Mouse (Mus musculus) gastrocnemius, adult 2 months (tissue): ENCODE results near the gene Afdn. TPM values are rescaled to one million over a fixed set of nuclear protein-coding genes. Genes with fewer than 3 reads are reported as not detected.
A peak's percentile ranks its signal among the peaks of the same experiment; 100 is the strongest.

Experiments
- DNase-seq: peaks from one replicate; pipeline ENCODE4 v3.0.0; 2022
- H3K27ac ChIP-seq: fragments of 200-600 bp; 2 replicates; pipeline ENCODE4 v1.8.1; 2022; ENCODE audit warnings: mild to moderate bottlenecking
- H3K4me3 ChIP-seq: fragments of 200-600 bp; 2 replicates; pipeline ENCODE4 v1.8.1; 2022; ENCODE audit warnings: mild to moderate bottlenecking, moderate library complexity
- CTCF ChIP-seq: fragments of 200-600 bp; IDR thresholded peaks from 2 replicates; pipeline ENCODE4 v1.8.1; 2022; ENCODE audit warnings: antibody characterized with exemption, mild to moderate bottlenecking, moderate library complexity
- intact Hi-C: fragments of 180-260 bp; cut with DNase I; formaldehyde crosslinking; loops from one replicate; pipeline ENCODE4 v1.15.1; 2025
- total RNA-seq, 2 experiments: library from RNA; stranded (reverse); gene quantifications; 2 replicates each; pipeline ENCODE4 v1.2.3; 2021

Gene Afdn
- total RNA-seq, 2 experiments from 2014 or later, result 33.3 to 45.6 TPM

DNA sequence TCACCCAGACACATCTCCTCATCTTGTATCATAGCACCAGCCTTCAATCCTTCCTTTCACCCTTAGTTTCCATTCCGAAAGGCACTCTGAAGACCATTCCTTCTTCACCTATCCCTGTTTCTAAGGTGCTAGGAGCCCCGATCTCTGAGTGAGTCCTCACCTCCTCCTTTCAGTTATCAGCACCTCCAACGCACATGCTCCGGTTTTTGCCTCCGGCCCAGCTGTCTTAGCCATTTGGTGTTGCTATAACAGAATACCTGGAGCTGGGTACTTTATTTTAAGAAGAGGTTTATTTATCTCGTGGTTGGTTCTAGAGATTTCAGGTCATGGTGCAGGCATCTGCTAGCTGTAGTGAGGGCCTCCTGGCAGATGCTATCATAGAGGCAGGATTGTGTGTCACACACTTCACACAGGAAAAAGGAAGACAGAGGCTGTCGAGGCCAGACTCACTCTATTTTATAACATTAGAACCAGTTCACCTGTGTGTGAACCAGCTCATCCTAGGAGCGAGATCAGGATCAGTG is 33.4 kb upstream of the Afdn start:
- TF ChIP-seq CTCF, result no peak
- intact Hi-C loops, result no loop called here

DNA sequence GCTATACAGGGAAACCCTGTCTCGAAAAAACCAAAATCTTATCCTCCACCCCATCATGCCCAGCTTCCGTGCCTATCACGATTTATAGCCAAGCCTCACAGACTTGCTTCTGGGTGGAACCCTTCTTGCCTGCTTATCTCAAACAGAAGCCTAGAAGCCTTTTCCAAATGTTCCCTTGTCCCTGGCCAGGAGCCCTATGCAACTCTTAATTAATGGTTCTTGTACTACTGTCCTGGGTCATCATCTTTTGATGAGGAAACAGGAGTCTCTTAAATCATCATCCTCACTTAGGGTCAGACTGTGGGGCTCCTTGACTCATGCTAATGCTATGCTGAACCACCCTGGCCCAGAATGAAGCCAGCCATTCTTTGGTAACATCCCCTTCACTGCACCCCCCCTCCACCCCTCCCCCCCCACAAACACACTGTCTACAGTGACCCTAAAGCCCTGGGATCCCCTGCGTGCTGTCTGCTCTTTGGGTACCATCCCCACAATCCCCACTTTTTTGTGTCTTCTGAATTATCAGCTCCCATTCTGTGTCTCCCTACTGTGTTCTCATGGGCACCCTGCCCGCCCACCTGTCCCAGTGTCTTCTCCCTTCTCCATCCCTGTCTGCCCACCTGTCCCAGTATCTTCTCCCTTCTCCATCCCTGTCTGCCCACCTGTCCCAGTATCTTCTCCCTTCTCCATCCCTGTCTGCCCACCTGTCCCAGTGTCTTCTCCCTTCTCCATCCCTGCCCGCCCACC is 29.2 kb upstream of the Afdn start:
- no peak for TF ChIP-seq CTCF
- no peak overlapping the region for H3K4me3 ChIP-seq

More for the DNA sequence above, 33.4 kb upstream of the Afdn start:
- no peak for DNase-seq
- Histone ChIP-seq H3K4me3 (no peak overlapping the region), H3K27ac (no peak overlapping the region)

DNA sequence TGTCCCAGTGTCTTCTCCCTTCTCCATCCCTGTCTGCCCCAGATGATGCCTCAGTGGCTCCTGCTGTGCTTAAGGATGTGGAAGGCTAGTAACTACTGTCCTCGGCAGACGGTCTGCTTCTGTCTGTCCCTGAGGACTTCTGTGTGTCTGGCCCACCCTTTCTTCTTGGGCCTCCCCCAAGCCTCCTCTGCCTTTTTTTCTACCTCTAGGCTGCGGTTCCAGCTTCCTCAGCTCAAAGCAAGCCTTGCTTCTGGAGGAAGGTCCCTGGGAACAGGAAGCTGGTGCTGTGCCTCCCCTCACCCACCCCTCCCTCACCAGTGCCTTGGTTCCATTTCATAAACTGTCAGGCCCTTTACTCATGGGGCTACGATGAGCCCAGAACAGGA is 28.6 kb upstream of the Afdn start:
- no peak for TF ChIP-seq CTCF
- Histone ChIP-seq H3K27ac (no peak overlapping the region), H3K4me3 (no peak overlapping the region)
- intact Hi-C loops, result no loop called here
- no peak for DNase-seq

More for the DNA sequence above, 29.2 kb upstream of the Afdn start:
- no peak overlapping the region for H3K27ac ChIP-seq
- intact Hi-C loops, result no loop called here
- DNase-seq, result no peak

GRCm38 (mm10) chr17:13732685-13733084 is 27.7 kb upstream of the Afdn start:
- Histone ChIP-seq H3K27ac (no peak overlapping the region), H3K4me3 (peak overlapping the region; percentile 30)
- DNase-seq, result no peak
- no peak for TF ChIP-seq CTCF
- intact Hi-C loops, result no loop called here

DNA sequence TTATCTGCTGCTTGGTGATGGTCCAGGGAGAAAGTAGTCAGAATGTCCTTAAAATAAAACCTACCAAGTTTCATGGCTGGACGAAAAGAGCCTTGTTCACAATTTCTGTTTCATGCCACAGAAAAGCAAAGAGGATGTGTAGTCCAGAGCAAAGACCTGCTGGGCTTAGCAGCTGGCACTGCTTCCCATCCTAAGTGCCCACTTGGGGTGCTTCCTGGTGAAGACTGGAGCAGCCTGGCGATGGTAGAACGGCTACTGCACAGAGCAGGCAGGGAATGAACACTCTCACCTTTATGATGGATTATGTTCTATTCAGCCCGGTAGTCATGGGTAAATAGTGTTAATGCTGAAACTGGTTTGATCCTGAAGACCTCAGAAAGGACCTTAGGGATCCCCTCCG is 26.4 kb upstream of the Afdn start:
- DNase-seq, result no peak
- no peak for TF ChIP-seq CTCF
- intact Hi-C loops, result no loop called here
- Histone ChIP-seq H3K4me3 (no peak overlapping the region), H3K27ac (no peak overlapping the region)

DNA sequence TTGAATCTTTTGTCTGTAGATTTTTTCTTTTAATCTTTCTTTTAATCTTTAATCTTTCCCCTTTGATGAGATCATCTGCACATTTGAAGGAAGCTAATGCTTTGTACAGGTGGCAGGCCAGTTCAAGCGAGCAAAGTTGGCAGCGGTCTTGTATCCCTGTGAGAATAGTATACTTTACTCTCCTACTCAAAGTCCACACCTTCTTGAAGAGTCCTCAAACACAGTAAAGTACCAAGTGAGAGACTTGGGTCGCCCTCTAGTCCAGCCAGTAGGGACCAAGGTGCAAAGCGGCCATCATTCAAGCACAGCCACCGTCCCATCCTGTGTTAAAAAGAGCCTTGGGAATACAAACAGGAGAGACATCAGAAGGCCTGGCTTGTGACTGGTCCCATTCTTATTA is 25.3 kb upstream of the Afdn start:
- H3K4me3 ChIP-seq, result no peak overlapping the region
- TF ChIP-seq CTCF, result no peak
- intact Hi-C loops, result no loop called here
- DNase-seq, result no peak
- no peak overlapping the region for H3K27ac ChIP-seq

DNA sequence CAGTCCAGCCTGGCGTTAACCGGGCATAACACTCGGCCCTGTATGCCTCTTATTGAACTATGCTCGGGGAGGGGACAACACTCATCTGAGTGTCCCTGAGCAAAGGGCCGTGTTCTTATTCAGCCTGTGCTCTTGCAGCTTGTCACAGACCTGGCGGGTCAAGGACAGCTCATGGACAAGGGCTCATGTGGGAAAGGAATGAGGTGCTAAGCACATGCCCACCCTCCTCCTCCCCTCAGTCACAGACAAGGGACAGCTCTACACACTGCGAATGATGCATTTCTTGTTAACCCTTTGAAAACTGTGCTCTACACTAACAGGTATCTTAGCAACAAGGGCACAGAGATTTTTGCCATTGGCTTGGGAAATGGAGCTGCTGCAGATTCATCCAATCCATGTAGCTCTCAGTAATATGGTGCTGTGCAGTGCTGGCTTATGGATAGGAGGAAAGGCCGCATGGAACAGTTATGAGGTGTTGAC is 24.5 kb upstream of the Afdn start:
- no peak for DNase-seq
- no peak overlapping the region for H3K27ac ChIP-seq
- intact Hi-C loops, result no loop called here
- no peak overlapping the region for H3K4me3 ChIP-seq
- TF ChIP-seq CTCF, result no peak

- intact Hi-C loops, result no loop called here
- no peak for TF ChIP-seq CTCF
- H3K27ac ChIP-seq, result peak overlapping the region; percentile 73
These were observed 23.0 kb upstream of the Afdn start for GRCm38 (mm10) chr17:13737336-13737735.

DNA sequence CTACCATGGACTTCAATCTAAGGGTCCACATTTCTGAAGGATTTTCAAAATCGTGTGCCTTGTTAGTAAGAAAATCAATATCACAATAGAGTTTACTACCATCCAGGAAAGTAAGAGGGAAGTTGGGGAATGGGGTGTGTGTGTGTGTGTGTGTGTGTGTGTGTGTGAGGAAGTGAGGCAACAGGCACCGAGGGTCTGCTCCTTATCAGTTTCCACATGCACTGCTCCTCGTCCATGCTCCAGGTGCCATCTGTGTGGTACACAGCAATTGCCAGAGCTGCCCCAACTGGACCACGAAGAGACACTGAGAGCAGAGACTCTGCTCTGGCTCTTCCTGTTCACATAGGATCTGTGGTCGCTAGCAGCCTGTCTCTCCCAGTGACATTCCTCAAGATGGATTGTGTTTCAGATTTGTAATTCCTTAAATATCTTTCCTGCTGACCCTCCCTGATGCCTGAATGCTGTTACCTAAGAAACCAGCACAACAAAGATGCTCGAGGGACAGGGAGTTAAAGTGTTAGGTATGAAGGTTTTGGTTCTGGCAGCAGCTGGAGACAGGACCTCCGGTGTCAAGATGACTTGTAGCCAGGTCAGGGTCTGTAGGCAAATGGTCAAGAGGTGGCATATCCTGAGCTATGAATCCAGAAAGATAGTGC is 22.1 kb upstream of the Afdn start:
- no peak for TF ChIP-seq CTCF
- no peak for DNase-seq
- Histone ChIP-seq H3K27ac (peak overlapping the region; percentile 73), H3K4me3 (no peak overlapping the region)
- intact Hi-C loops, result no loop called here

More at GRCm38 (mm10) chr17:13737336-13737735, 23.0 kb upstream of the Afdn start:
- no peak overlapping the region for H3K4me3 ChIP-seq
- DNase-seq, result peak; percentile 36

GRCm38 (mm10) chr17:13738916-13739315 is 21.4 kb upstream of the Afdn start:
- no peak overlapping the region for H3K27ac ChIP-seq
- DNase-seq, result no peak
- intact Hi-C loops, result no loop called here
- no peak overlapping the region for H3K4me3 ChIP-seq
- TF ChIP-seq CTCF, result no peak

DNA sequence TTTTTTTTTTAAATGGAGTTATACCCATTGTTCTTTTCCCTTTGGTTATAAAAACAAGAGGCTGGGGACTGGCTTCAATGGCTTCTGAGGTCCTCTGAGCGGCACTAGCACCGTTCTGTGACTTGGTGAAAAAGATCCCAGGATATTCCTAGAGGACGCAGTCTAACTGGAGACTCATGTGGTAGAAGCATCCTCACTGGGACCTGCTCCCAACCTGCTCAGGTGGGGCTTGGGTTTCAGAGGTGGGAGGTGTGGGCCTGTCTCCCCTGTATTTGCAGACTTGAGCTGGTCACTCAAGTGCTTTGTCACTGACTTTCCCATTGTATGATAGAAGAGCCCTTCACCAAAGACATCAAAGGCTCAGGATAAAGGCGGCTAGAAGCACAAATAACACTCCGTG is 20.4 kb upstream of the Afdn start:
- Histone ChIP-seq H3K27ac (peak overlapping the region; percentile 38; the same call in 1 of the 2 replicates), H3K4me3 (no peak overlapping the region)
- no peak for DNase-seq
- intact Hi-C loops, result no loop called here
- TF ChIP-seq CTCF, result no peak

GRCm38 (mm10) chr17:13740796-13741195 is 19.5 kb upstream of the Afdn start:
- Histone ChIP-seq H3K4me3 (no peak overlapping the region), H3K27ac (peak overlapping the region; percentile 38; the same call in 1 of the 2 replicates)
- intact Hi-C loops, result no loop called here
- DNase-seq, result no peak
- no peak for TF ChIP-seq CTCF

DNA sequence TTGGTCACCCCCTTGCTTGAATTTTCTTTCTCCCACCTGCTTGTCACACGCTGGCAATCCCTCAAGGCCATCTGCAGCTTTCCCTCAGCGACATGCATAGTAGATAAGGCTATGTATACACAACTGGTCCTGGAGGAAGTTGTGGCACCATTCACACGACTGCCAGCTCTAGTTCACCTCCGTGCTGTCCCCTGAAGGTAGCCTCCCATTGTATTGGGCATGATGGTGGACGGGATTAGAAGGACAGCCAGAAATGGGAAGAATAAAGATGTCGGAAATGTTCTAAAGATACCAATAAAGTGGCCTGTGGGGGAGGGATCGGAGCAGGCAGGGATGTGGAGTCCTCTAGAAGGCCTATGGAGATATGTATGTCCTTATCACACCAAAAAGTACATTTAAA is 18.7 kb upstream of the Afdn start:
- no peak for TF ChIP-seq CTCF
- intact Hi-C loops, result no loop called here
- H3K4me3 ChIP-seq, result no peak overlapping the region
- DNase-seq, result no peak
- no peak overlapping the region for H3K27ac ChIP-seq
